Mouse (Mus musculus) kidney, postnatal 14 days (tissue): ENCODE measurements at regions not wholly inside any gene's neighbourhood (a gene's known extent, or its start where the extent isn't known, plus 50 kb on each side); places are given as distances from the start of the nearest gene placed in this dataset.

Experiments
- DNase-seq: peaks from one replicate; pipeline ENCODE4 v3.0.0; 2022; ENCODE audit warnings: mixed read lengths

DNA sequence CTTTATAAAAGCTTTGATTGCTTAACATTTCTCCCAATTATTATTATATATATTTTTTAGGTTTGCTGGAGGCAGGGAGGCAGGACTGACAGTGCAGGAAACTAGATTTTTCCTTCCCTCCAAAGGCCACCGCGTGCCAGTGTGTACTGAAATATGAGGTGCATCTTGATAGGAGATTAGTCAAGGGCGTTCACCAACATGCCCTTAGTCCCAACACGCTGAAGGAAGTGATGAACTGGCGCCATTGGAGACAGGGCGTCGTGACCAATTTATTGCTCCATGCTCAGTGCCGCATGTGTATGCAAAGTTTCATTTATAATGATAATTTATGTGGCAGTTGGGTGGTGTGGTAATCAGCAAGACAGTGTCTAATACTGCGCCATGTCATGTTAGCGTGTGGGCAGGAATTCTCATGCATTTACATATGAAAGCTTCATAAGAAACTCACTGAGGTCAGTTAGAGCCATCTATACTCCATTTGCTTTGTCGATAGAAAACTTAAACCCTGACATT lies 66.2 kb downstream of the Isl1 start:
- no peak for DNase-seq

DNA sequence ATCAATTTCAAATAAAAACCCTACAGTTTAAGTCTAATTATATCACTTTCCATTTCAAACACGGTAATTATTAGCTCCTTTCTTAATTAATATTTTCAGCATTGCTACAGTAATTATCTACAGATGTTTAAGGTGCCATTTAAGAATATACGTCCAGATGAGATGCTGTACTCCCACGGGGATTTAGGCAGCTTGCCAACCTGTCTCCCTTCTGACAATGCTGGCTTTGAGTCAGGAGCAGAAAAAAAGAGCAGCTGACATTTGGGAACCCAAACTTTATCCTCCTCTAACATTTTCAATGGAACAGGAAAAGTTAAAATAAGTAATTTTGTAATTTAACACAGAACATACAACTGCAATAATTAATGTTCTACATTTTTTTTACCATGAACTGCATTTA lies 94.4 kb downstream of the Isl1 start:
- DNase-seq: no peak

- DNase-seq: no peak
These were observed 95.4 kb downstream of the Isl1 start for GRCm38 (mm10) chr13:116213843-116214829.

- no peak for DNase-seq
These were observed 108.1 kb downstream of the Isl1 start for GRCm38 (mm10) chr13:116201177-116201920.

GRCm38 (mm10) chr13:116187059-116187458 lies 122.4 kb downstream of the Isl1 start:
- DNase-seq: no peak

- no peak for DNase-seq
These were observed 131.7 kb downstream of the Isl1 start for GRCm38 (mm10) chr13:116177781-116178180.

DNA sequence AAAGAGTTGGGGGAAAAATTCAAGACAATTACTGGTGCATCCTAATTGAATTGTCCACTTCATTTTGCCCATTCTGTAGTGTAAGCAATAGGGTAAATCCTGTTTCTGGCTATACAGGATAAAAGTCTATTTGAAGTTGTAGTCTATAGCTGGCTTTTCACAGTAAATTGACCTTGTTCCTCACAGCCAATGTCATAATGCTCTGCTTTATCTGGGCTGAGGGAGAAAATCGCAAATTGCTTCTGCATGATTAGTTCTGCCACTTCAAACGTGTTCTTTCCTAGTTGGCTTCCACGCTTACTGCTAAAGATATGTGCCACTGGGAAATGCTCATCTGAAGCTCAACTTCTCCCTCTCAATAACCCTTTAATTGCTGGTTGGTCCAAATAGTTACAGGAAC lies 134.5 kb downstream of the Isl1 start:
- no peak for DNase-seq

- no peak for DNase-seq
These were observed 135.6 kb downstream of the Isl1 start for GRCm38 (mm10) chr13:116173866-116174265.

DNA sequence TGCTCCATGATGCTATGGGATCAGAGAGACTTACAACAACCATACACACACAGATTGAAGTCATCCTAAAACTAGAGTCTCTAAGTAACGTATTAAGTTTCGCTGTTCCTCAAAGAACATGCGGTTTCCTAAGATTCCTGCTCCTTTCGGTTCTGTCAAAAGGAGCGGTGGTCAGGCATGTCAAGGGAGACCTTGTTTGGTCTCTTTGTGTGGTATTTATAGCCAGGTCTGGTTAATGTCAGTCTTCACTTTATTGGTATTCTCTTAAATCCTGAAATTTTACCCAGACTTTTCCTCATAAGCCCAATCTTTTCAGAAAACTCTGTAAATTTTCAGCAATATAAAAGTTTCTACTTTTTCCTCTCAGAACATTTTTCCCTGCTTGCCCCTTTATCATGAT lies 166.5 kb downstream of the Isl1 start:
- DNase-seq: no peak

DNA sequence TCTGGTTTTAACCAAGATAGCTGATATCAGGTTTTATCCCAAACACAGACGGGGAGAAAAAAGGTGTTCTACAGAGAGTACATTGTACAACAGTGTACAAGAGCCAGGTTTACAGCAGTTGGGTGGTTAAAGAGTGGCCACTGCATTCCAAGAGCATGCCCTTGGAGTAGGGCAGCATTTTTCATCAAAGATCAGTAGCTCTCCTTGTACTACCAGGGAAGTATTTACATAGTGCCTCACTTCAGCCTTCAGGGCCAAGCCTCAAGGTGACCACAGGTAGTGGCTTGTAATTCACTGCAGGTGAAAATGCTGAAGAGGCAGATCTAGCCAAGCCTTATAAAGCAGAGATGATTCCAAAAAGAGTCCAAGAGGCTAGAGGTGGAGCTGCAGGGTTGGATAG lies 190.8 kb downstream of the Isl1 start:
- no peak for DNase-seq

DNA sequence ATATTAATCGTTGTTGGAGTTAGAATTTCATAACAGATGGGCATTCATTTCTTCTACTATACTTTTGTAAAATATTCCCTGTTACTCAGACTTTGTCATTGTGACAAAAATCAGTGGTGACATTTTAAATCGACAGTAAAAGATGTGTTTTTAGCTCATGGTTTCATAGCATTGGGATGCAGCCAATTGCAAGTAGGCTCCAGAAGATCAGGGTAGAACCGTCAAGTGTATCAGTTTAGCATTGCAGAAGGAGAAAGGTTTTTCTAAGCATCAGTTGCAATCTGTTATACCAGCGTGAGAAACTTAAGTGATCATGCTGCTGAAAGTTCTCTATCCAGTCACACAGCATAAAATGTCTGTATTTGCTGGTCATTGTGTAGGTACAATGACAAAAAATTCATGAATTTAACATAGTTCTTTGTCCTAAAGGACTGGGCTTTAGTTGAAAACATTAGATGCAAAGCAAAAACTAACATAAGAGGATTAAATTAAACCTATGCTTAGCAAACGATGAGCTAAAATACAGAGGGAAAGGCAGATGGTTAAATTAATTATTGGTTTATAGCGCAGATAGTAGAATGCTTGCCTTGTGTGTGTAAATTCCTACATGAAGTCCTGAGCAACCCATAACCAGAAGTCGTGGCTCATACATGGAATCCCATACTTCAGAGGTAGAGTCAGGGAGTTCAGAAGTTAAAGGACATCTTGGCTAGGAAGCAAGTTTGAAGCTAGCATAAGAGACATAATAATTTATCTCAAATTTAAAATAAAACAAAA lies 198.3 kb downstream of the Isl1 start:
- no peak for DNase-seq

GRCm38 (mm10) chr13:116110578-116110977 lies 198.9 kb downstream of the Isl1 start:
- DNase-seq: no peak

DNA sequence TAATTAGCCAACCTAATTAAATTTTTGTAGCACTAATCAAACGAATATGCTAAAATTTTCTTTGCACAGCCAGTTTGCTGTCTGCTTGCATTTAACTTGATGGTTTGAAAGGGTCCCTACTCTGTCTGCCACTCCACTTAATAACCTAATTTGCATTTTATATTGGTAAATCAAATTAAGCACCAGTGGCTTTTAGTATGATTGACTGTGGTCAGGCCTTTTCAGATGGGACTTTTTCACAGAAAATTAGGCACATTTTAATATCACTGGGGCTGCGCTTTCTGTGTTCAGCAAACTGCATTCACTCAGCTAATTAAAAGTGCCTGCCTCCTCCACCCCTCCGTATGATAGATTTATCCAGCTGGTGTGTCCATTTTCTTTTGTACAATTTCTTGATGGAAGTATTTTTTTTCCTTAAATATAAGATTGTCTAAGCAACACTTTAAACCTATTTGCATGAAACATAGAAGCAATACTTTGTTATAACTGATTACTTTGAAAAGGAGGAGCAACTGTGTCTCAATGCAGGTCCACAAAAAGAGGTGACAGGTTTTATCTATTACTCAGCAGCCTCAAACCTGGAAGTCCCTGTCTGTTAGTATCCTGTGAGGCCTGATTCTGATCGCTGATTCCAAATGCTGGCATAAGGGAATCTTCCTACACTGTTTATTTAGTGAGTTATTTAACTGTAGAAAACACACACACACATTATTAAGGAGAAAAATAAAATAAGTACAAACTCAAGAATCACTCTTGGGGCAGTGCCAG lies 221.8 kb downstream of the Isl1 start:
- no peak for DNase-seq

GRCm38 (mm10) chr13:116087140-116087539 lies 222.3 kb downstream of the Isl1 start:
- no peak for DNase-seq

DNA sequence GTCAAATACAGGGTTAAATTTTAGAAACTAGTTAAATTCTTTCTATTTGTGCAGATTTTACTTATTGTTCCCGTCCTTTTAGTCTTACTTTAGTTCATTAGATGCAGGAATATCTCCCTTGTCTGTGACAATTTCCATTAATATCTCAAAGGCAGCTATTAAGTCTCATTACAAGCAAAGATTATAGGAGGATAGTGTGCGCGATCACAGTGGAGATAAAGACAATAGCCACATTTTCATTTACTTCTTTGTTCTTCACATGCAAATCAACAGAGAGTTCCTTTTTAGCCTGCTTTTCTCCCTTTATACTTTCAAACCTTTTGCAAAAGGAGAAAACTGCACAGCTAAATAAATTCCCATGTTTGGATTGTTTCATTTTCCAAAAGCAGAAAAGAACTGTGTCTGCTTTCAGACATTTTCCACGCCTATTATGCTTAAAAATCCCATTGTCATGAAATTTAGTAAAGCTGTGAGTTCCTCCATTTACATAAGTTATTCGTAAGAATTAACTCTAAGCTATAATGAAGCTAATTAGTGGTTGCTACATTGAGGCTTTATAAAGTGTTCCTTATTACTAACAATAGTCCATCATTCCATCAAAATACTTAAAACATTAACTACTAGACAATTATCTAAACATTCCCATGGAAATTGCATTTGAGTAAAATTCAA lies 252.4 kb downstream of the Isl1 start:
- no peak for DNase-seq

GRCm38 (mm10) chr13:116056112-116056652 lies 253.3 kb downstream of the Isl1 start:
- no peak for DNase-seq

DNA sequence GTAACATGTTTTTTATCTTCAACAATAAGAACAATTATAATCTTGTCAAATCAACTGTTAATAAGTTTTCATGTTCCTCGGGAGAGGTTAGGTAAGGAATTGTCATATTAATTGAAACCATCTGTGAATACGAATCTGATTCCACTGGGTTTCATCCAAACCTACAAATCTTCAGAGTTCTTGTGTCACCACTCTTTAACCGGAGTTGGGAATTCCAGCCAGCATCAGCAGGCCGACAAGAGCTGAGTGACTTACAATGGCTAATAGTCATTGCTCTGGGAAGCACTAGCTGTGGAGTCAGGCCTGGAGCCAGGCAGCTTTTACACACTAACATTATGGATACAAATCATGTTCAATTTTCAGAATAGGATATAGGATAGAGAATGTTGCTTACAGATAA lies 273.3 kb downstream of the Isl1 start:
- DNase-seq: no peak

- DNase-seq: no peak
These were observed 279.3 kb downstream of the Isl1 start for GRCm38 (mm10) chr13:116030152-116030720.

- no peak for DNase-seq
These were observed 280.9 kb downstream of the Isl1 start for GRCm38 (mm10) chr13:116028583-116028982.

DNA sequence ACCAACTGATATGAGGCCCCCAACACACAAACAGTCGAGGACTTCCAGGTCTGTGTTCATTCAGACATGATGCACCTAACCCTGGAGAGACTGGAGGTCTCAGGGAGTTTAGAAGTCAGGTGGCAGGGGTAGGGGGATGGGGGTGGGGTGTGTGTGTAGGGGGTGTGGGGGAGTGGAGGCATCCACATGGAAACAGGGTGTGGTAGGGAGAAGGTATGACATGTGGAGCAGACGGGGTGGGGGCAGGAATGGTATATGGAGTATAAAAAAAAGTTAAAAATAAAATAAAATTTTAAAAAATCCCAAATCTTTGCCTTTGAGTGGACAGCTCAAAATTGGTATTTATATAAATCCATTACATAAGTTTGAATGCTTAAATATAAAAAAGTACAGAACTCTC lies 282.3 kb downstream of the Isl1 start:
- no peak for DNase-seq

- DNase-seq: no peak
These were observed 291.6 kb downstream of the Isl1 start for GRCm38 (mm10) chr13:116017886-116018285.
